Mouse (Mus musculus) neural tube, embryonic 15.5 days (tissue): Measurements from ENCODE around the gene Rabgef1. TPM values are rescaled to one million over a fixed set of nuclear protein-coding genes. Genes with fewer than 3 reads are reported as not detected.

Source experiments
- ATAC-seq: fragments of 200-750 bp; cut with Nextera tagmentation; 2 replicates; pipeline ENCODE4 v1.8.0; 2017; ENCODE audit warnings: mild to moderate bottlenecking, moderate TSS enrichment, moderate library complexity; ENCODE audit not compliant: low FRiP score
- H3K27ac ChIP-seq: fragments of 300-500 bp; sonication (generic); replicated peaks from 2 replicates; pipeline ENCODE4 v1.5.1; 2015; ENCODE audit warnings: mild to moderate bottlenecking, inconsistent platforms
- H3K27me3 ChIP-seq: fragments of 300-500 bp; sonication (generic); replicated peaks from 2 replicates; pipeline ENCODE4 v1.6.1; 2015; ENCODE audit warnings: inconsistent platforms
- H3K36me3 ChIP-seq: fragments of 300-500 bp; sonication (generic); 2 replicates; pipeline ENCODE4 v1.6.1; 2015; ENCODE audit warnings: inconsistent platforms
- H3K4me1 ChIP-seq: fragments of 300-500 bp; sonication (generic); 2 replicates; pipeline ENCODE4 v1.6.1; 2015; ENCODE audit warnings: inconsistent platforms
- H3K4me2 ChIP-seq: fragments of 300-500 bp; sonication (generic); 2 replicates; pipeline ENCODE4 v1.6.1; 2015; ENCODE audit warnings: inconsistent platforms, mild to moderate bottlenecking, moderate library complexity
- H3K4me3 ChIP-seq: fragments of 300-500 bp; sonication (generic); replicated peaks from 2 replicates; pipeline ENCODE4 v1.5.1; 2015; ENCODE audit warnings: mild to moderate bottlenecking, inconsistent platforms
- H3K9ac ChIP-seq: fragments of 300-500 bp; sonication (generic); replicated peaks from 2 replicates; pipeline ENCODE4 v1.6.1; 2015; ENCODE audit warnings: mild to moderate bottlenecking, inconsistent platforms
- H3K9me3 ChIP-seq: fragments of 300-500 bp; sonication (generic); replicated peaks from 2 replicates; pipeline ENCODE4 v1.6.1; 2016; ENCODE audit warnings: inconsistent platforms
- WGBS: fragments of 180-500 bp; shearing (Covaris S2); methylation state at CpG from one replicate; pipeline ENCODE4 v1.1.7; 2015; ENCODE audit warnings: mixed read lengths; 5-methylcytosine and 5-hydroxymethylcytosine counted together
- polyA plus RNA-seq: library from polyadenylated mRNA; unstranded; fragments of >200 nt; fragmentation: Nextera tagmentation; extraction: Ambion mirVana; gene quantifications from 2 replicates; pipeline ENCODE4 v1.2.1, GENCODE M21; 2015

The Rabgef1 gene
- polyA plus RNA-seq, 1 experiment from 2014 or later = 42.0 TPM

DNA sequence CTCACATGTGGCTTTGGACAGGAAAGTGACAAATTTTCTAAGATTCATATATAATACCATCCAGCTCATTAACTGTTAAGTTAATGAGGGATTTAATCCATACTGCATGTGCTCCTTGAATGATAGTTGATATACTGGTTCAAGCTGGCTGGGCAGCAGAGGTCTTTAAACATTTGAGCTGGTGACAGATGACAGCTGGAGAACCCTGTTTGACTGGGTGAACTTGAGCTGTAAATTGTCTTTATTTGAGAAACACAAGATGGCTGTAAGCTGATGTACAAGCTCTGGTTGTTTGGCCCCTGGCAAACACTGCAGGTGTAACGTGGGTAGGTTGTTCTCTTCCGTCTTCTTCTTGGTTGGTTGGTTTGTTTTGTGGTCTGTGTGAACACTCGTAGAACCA is 22.2 kb downstream of the Rabgef1 start:
- no peak overlapping the region for H3K9ac ChIP-seq
- ATAC-seq = no peak
- H3K27me3 ChIP-seq = no peaks in the 10 kb centered on the region
- no peak overlapping the region for H3K27ac ChIP-seq
- H3K4me1 ChIP-seq = no peaks in the 10 kb centered on the region
- no peaks in the 10 kb centered on the region for H3K9me3 ChIP-seq
- H3K4me2 ChIP-seq = no peak overlapping the region
- H3K4me3 ChIP-seq = no peak overlapping the region
- 86% methylated on average over 3 of the region's 3 CpGs for WGBS
- H3K36me3 ChIP-seq = peaks cover 48% of the 10 kb centered on the region

DNA sequence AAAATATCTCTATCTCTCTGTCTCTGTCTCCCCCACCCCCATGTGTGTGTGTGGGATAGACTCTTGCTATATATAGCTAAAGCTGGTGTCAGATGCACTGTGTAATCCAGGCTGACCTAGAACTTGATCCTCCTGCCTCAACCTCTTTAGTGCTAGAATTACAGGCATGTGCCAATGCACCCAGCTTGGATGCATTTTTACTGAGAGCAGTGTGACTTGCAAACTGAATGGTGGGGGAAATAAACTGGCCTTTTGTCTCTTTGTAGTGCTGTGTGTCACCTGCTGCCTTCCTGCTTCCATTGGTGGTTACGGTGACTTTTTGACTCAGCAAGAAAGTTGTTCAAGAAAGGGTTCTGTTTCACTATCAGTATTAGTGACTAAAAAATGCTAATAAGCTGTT is 24.7 kb downstream of the Rabgef1 start:
- ATAC-seq = no peak
- Histone ChIP-seq H3K9me3 (no peaks in the 10 kb centered on the region), H3K9ac (no peak overlapping the region), H3K4me1 (no peaks in the 10 kb centered on the region), H3K36me3 (peaks cover 42% of the 10 kb centered on the region), H3K4me3 (no peak overlapping the region), H3K27ac (no peak overlapping the region), H3K27me3 (no peaks in the 10 kb centered on the region), H3K4me2 (no peak overlapping the region)
- WGBS = 48% methylated on average over 1 of the region's 1 CpGs

DNA sequence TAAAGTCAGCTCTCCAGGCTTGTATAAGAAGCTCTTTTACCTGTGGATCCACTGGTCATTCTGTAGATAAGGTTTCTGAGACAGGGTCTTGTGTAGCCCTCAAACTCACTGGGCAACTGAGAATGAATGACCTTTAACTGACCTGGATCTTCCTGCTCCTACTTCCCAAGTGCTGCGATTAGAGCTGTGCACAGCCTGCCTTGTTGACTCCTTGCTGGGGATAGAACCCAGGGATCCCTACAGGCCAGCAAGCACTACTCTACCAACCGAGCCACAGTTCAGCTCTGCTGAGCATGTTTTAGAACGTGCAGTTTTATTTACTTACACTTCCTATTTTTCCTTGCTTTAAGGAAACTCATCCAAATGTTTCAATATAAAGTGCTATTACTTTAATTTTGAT is 25.9 kb downstream of the Rabgef1 start:
- H3K27me3 ChIP-seq = no peaks in the 10 kb centered on the region
- ATAC-seq = no peak
- H3K36me3 ChIP-seq = peaks cover 44% of the 10 kb centered on the region
- H3K9me3 ChIP-seq = no peaks in the 10 kb centered on the region
- no peaks in the 10 kb centered on the region for H3K4me1 ChIP-seq
- no peak overlapping the region for H3K9ac ChIP-seq
- no peak overlapping the region for H3K4me3 ChIP-seq
- H3K27ac ChIP-seq = no peak overlapping the region
- no peak overlapping the region for H3K4me2 ChIP-seq
- 83% methylated on average over 3 of the region's 3 CpGs for WGBS

DNA sequence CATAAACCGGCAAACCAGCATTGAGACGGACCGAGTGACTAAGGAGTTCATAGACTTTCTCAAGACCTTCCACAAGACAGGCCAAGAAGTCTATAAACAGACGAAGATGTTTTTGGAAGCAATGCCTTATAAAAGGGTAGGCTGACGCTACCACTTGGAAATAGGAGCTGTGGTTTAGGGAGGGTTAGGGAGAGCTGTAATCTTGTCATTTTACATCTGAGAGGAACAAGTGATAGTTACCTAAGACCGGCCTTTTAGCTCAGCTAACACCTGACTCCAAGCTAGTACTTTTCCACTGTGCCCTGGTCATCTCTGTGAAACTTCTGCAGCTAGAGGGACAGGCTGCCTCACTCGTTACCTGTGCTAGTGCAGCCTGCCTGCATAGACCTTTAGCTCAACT is 26.4 kb downstream of the Rabgef1 start:
- no peaks in the 10 kb centered on the region for H3K9me3 ChIP-seq
- H3K4me2 ChIP-seq = no peak overlapping the region
- no peaks in the 10 kb centered on the region for H3K4me1 ChIP-seq
- no peak for ATAC-seq
- no peak overlapping the region for H3K9ac ChIP-seq
- 95% methylated on average over 7 of the region's 7 CpGs for WGBS
- H3K27me3 ChIP-seq = no peaks in the 10 kb centered on the region
- no peak overlapping the region for H3K27ac ChIP-seq
- H3K4me3 ChIP-seq = no peak overlapping the region
- peaks cover 47% of the 10 kb centered on the region for H3K36me3 ChIP-seq

DNA sequence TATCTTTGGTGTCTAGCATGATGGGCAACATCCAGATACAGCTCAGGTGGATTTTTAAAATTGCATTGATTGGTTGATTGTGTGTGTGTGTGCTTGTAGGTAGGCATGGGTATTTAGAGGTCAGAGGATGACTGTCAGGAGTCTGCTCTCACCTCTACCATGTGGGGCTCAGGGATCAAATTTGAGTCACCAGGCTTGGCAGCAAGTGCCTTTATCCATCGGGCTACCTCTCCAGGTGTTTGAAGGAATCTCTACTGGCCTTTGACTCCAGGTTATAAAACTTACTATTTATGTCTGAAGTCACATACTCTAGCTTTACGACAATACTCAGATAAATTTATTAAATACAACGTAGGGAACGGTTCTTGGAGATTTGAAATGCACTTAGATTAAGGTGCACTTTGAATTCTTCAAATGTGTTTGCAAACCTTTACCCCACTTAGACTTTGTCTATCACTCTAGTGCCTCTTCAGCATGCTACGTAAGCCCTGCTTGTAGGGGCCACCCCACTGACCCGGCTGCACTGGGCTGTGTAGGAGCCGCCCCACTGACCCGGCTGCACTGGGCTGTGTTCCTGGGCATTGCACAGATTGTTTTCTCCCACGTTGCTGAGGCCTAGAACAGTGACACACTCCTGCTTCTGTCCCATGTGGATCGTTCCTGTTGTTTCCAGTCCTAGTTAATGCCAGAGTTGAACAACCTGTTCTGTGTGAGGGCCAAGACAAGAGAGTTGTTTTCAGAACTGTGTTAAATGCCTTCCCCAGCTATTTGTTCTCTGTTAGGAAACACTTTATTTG is 28.8 kb downstream of the Rabgef1 start:
- H3K27me3 ChIP-seq = no peaks in the 10 kb centered on the region
- H3K9ac ChIP-seq = no peak overlapping the region
- no peak overlapping the region for H3K27ac ChIP-seq
- H3K9me3 ChIP-seq = no peaks in the 10 kb centered on the region
- no peak overlapping the region for H3K4me3 ChIP-seq
- ATAC-seq = no peak
- H3K4me2 ChIP-seq = no peak overlapping the region
- WGBS = 88% methylated on average over 10 of the region's 10 CpGs
- H3K4me1 ChIP-seq = no peaks in the 10 kb centered on the region
- H3K36me3 ChIP-seq = peaks cover 51% of the 10 kb centered on the region

DNA sequence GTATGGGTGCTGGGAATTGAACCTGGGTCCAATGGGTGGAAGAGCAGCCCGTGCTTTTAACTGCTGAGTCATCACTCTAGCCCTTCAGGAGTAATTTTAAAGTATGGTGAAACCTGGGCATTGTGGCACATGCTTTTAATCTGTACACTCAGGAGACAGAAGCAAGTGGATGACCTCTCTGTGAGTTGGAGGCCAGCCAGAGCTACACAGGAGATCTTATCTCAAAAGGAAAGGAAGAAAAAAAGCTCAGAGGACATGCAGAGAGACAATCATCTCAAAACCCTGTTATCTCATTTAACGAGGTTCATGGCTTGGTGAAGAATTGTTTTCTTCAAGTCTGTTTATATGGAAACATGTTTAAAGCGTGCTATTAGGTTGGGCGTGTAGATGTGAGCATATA is 32.4 kb downstream of the Rabgef1 start:
- no peak for ATAC-seq
- WGBS = 88% methylated on average over 4 of the region's 4 CpGs
- Histone ChIP-seq H3K36me3 (peaks cover 63% of the 10 kb centered on the region), H3K4me2 (no peak overlapping the region), H3K9me3 (no peaks in the 10 kb centered on the region), H3K27ac (no peak overlapping the region), H3K27me3 (no peaks in the 10 kb centered on the region), H3K9ac (no peak overlapping the region), H3K4me1 (no peaks in the 10 kb centered on the region), H3K4me3 (no peak overlapping the region)

DNA sequence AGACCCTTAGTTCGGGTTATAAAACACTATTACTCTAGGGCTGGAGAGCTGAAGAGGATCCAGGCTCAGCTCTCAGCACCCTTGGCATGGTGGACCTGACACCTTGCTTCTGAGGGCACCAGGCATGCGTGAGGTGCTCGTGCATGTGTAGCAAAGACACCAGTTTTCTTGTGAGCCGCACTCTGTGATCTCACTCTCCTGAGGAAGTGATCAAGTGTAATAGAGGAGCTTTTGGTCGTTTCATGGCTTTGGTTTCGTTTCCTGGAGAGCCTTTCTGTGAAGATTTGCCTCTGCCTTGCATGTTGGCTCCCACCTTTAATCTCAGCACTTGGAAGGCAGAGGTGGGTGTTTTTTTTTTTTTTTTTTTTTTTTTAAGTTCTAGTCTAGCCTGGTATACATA is 33.0 kb downstream of the Rabgef1 start:
- Histone ChIP-seq H3K4me3 (no peak overlapping the region), H3K4me1 (no peaks in the 10 kb centered on the region), H3K9me3 (no peaks in the 10 kb centered on the region), H3K4me2 (no peak overlapping the region), H3K27me3 (no peaks in the 10 kb centered on the region), H3K9ac (no peak overlapping the region), H3K36me3 (peaks cover 65% of the 10 kb centered on the region), H3K27ac (no peak overlapping the region)
- WGBS = 87% methylated on average over 6 of the region's 6 CpGs
- ATAC-seq = no peak

DNA sequence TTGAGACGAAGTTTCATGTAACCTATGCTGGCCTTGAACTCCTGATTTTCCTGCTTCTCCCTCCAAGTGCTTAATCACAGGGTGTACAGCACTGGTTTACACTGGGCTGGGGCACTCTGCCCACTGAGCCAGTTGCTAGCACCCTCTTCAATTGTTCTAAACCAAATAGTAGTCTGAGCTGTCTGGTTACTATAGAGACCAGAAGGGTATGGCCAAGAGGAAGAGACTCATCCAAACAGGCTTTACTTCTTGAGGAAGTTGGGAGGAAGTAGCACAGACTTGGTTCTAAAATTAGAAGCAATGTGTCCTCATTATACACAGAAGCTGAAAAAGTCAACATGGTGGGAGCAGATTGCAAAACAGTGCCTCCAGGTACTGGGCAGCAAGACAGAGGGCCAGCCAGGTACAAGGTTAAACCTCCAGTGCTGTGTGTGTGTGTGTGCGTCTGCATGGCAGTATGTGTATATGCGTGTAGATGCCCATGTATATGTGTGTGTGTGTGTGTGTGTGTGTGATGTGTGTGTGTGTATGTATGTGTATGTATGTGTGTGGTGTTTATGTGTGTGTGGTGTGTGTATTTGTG is 33.9 kb downstream of the Rabgef1 start:
- no peak for ATAC-seq
- H3K9ac ChIP-seq = no peak overlapping the region
- H3K4me1 ChIP-seq = no peaks in the 10 kb centered on the region
- no peak overlapping the region for H3K4me2 ChIP-seq
- H3K27ac ChIP-seq = no peak overlapping the region
- no peaks in the 10 kb centered on the region for H3K27me3 ChIP-seq
- H3K36me3 ChIP-seq = peaks cover 68% of the 10 kb centered on the region
- no peak overlapping the region for H3K4me3 ChIP-seq
- WGBS = 95% methylated on average over 3 of the region's 3 CpGs
- H3K9me3 ChIP-seq = no peaks in the 10 kb centered on the region

DNA sequence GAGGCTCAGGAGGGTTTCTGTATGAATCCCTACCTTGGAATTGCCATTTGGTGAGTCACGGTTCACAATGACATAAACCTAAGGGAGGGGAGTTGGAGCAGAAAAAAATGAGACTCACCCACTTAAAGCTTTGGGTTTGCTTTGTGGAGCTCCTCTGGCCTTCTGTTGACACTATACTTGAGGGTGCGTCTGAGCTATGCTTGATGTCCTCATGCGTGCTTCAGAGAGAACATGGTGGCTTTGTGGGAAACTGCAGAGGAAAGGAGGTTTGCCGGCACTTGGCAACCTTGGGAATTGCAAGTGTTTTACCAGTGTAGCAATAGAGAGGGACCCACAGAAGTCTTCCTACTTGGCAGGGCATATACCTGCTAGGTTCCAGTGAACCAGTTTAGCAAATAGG is 35.7 kb downstream of the Rabgef1 start:
- WGBS = 96% methylated on average over 4 of the region's 4 CpGs
- Histone ChIP-seq H3K36me3 (peaks cover 74% of the 10 kb centered on the region), H3K4me2 (no peak overlapping the region), H3K4me1 (no peaks in the 10 kb centered on the region), H3K27me3 (no peaks in the 10 kb centered on the region), H3K9ac (no peak overlapping the region), H3K27ac (no peak overlapping the region), H3K4me3 (no peak overlapping the region), H3K9me3 (no peaks in the 10 kb centered on the region)
- ATAC-seq = no peak

DNA sequence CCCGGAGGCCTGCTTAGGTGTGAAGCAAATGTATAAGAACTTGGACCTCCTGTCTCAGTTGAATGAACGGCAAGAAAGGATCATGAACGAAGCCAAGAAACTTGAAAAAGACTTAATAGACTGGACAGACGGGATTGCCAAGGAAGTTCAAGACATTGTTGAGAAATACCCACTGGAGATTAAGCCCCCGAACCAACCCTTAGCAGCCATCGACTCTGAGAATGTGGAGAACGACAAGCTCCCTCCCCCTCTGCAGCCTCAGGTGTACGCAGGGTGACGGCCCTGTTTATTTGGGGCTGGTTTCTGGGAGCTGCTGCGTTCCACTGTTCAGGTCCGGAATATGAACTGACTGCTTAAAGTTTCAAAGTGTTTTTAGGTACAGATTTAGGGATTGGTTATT is 41.4 kb downstream of the Rabgef1 start:
- no peaks in the 10 kb centered on the region for H3K27me3 ChIP-seq
- no peaks in the 10 kb centered on the region for H3K4me1 ChIP-seq
- no peak overlapping the region for H3K4me3 ChIP-seq
- H3K27ac ChIP-seq = no peak overlapping the region
- no peaks in the 10 kb centered on the region for H3K9me3 ChIP-seq
- H3K9ac ChIP-seq = no peak overlapping the region
- H3K36me3 ChIP-seq = peaks cover 60% of the 10 kb centered on the region
- WGBS = 94% methylated on average over 11 of the region's 11 CpGs
- H3K4me2 ChIP-seq = no peak overlapping the region
- no peak for ATAC-seq

DNA sequence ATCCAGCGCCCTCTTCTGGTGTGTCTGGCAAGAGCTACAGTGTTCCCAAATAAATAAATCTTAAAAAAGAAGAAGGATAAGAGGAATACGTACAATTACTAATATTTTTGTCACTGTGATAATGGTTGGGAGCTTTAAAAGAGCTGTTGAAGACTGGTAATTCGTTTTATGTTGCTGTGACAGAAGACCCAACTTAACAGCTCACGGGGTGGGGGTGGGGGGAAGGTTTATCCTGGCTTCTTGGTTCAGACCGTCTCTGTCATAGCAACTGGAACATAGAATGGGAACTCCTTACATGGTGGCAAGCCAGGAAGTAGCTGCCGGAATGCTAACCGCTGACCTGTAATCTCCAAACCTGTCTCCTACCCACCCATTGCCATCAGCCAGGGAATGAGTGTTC is 45.2 kb downstream of the Rabgef1 start, which contains the start of gene Tmem248:
Gene Tmem248, plus strand, starts transcription at position 301 of the 400 bp plus-strand sequence.
- H3K4me2 ChIP-seq = no peak within 1 kb of the TSS
- H3K4me1 ChIP-seq = peaks cover 10% of the 10 kb centered on the region
- 84% methylated on average over 7 of the region's 7 CpGs for WGBS
- peaks cover 24% of the 10 kb centered on the region for H3K36me3 ChIP-seq
- H3K9me3 ChIP-seq = no peaks in the 10 kb centered on the region
- no peaks in the 10 kb centered on the region for H3K27me3 ChIP-seq
- no peak within 1 kb of the TSS for H3K27ac ChIP-seq
- H3K9ac ChIP-seq = no peak within 1 kb of the TSS
- ATAC-seq = no peak
- H3K4me3 ChIP-seq = no peak within 1 kb of the TSS

DNA sequence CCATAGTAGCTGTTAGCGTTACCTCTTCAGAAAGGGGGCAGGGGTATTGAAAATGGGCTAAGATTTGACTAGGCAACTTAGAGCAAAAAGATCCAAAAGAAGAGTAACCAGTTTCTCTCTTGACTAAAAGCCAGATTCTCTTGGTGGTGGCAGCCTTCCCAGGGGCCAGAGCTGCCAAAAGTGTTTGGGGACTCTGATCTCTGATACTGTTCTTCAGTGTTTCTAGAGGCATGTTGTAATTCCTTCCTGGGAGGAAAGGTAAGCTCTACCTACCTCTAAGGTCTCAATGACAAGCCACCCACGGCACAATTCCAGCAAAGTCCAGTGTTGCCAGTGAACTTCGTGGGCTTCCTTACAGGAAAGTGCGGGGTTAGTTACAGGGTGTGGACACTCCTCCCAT is 45.8 kb downstream of the Rabgef1 start:
- H3K9me3 ChIP-seq = no peaks in the 10 kb centered on the region
- no peak for ATAC-seq
- peaks cover 10% of the 10 kb centered on the region for H3K4me1 ChIP-seq
- no peak overlapping the region for H3K9ac ChIP-seq
- H3K27ac ChIP-seq = no peak overlapping the region
- no peak overlapping the region for H3K4me2 ChIP-seq
- whole genome bisulfite sequencing = 90% methylated on average over 4 of the region's 4 CpGs
- no peaks in the 10 kb centered on the region for H3K27me3 ChIP-seq
- H3K4me3 ChIP-seq = no peak overlapping the region
- H3K36me3 ChIP-seq = peaks cover 19% of the 10 kb centered on the region
